Mouse (Mus musculus) liver, postnatal 0 days (tissue): ENCODE results near the gene Vti1a.

ENCODE experiments used
- CTCF ChIP-seq: sonication (generic); IDR thresholded peaks from 2 replicates; pipeline ENCODE4 v1.5.1; 2016; ENCODE audit warnings: antibody characterized with exemption, low read depth
- EP300 ChIP-seq: IDR thresholded peaks from 2 replicates; pipeline ENCODE4 v1.6.1; 2016; ENCODE audit warnings: antibody characterized with exemption, low read depth, mild to moderate bottlenecking

- TF ChIP-seq EP300: no peak
- TF ChIP-seq CTCF: no peak
Measured at GRCm38 (mm10) chr19:55443618-55444017, 127.5 kb downstream of the Vti1a start.
